Mouse (Mus musculus) forebrain, postnatal 0 days (tissue): ENCODE results near the gene Frzb. TPM values are rescaled to one million over a fixed set of nuclear protein-coding genes. Genes with fewer than 3 reads are reported as not detected.

Experiments used
- ATAC-seq: fragments of 200-750 bp; cut with Nextera tagmentation; 2 replicates; pipeline ENCODE4 v1.8.0; 2017; ENCODE audit warnings: mild to moderate bottlenecking, moderate library complexity
- DNase-seq: peaks from one replicate; pipeline ENCODE4 v3.0.0-alpha.2; 2015
- H3K27ac ChIP-seq: fragments of 300-500 bp; sonication (generic); 2 replicates; pipeline ENCODE4 v1.5.1; 2014; ENCODE audit warnings: low read depth, mild to moderate bottlenecking, antibody characterized with exemption, low read length, moderate library complexity, mixed read lengths
- H3K27me3 ChIP-seq: fragments of 300-500 bp; sonication (generic); 2 replicates; pipeline ENCODE4 v1.6.1; 2014; ENCODE audit warnings: mild to moderate bottlenecking, low read length, mixed read lengths; ENCODE audit not compliant: insufficient read depth
- H3K36me3 ChIP-seq: fragments of 300-500 bp; sonication (generic); 2 replicates; pipeline ENCODE4 v1.6.1; 2014; ENCODE audit warnings: mild to moderate bottlenecking, moderate library complexity; ENCODE audit not compliant: insufficient read depth
- H3K4me1 ChIP-seq: fragments of 300-500 bp; sonication (generic); 2 replicates; pipeline ENCODE4 v1.6.1; 2014; ENCODE audit warnings: antibody characterized with exemption; ENCODE audit not compliant: insufficient read depth
- H3K4me2 ChIP-seq: fragments of 300-500 bp; sonication (generic); 2 replicates; pipeline ENCODE4 v1.6.1; 2014; ENCODE audit warnings: low read depth, mild to moderate bottlenecking, moderate library complexity
- H3K4me3 ChIP-seq: fragments of 300-500 bp; sonication (generic); 2 replicates; pipeline ENCODE4 v1.5.1; 2014; ENCODE audit warnings: low read depth, low read length, mixed read lengths
- H3K9ac ChIP-seq: fragments of 300-500 bp; sonication (generic); 2 replicates; pipeline ENCODE4 v1.6.1; 2014; ENCODE audit warnings: mild to moderate bottlenecking
- H3K9me3 ChIP-seq: fragments of 300-500 bp; sonication (generic); 2 replicates; pipeline ENCODE4 v1.6.1; 2016; ENCODE audit warnings: low read length
- CTCF ChIP-seq: sonication (generic); IDR thresholded peaks from 2 replicates; pipeline ENCODE4 v1.5.1; 2016; ENCODE audit warnings: antibody characterized with exemption, control low read depth, low read depth
- WGBS: fragments of 180-500 bp; shearing (Covaris S2); extraction: QIAGEN DNeasy Blood & Tissue Kit; methylation state at CpG from one replicate; pipeline ENCODE4 v1.1.7; 2014; 5-methylcytosine and 5-hydroxymethylcytosine counted together
- polyA plus RNA-seq: library from polyadenylated mRNA; unstranded; fragments of >200 nt; fragmentation: Nextera tagmentation; extraction: Ambion mirVana; gene quantifications from 2 replicates; pipeline ENCODE4 v1.2.1, GENCODE M21; 2015
- total RNA-seq: library from RNA; depleted of rRNA; stranded (reverse); fragments of >200 nt; gene quantifications from 2 replicates; pipeline ENCODE4 v1.2.3, GENCODE M21; 2014

Frzb gene
- total and polyA plus RNA-seq, 2 experiments from 2014 or later, result 7.0 to 7.8 TPM

GRCm38 (mm10) chr2:80398595-80399099, 48.8 kb downstream of the Frzb start:
- DNase-seq (no peak), ATAC-seq (no peak)
- H3K4me1 ChIP-seq, result no peaks in the 10 kb centered on the region
- no peak overlapping the region for H3K4me2 ChIP-seq
- 8% methylated on average over 3 of the region's 3 CpGs for WGBS
- no peak overlapping the region for H3K9ac ChIP-seq
- H3K27me3 ChIP-seq, result 0 out of 2 replicates have a peak, but pooled peaks cover 3% of the 10 kb centered on the region
- TF ChIP-seq CTCF, result no peak
- no peak overlapping the region for H3K27ac ChIP-seq
- H3K4me3 ChIP-seq, result no peak overlapping the region
- no peaks in the 10 kb centered on the region for H3K9me3 ChIP-seq
- no peaks in the 10 kb centered on the region for H3K36me3 ChIP-seq

GRCm38 (mm10) chr2:80396864-80397263, 50.6 kb downstream of the Frzb start:
- ATAC-seq (no peak), DNase-seq (no peak)
- Histone ChIP-seq H3K27ac (no peak overlapping the region), H3K36me3 (no peaks in the 10 kb centered on the region), H3K9me3 (no peaks in the 10 kb centered on the region), H3K4me1 (no peaks in the 10 kb centered on the region), H3K27me3 (0 out of 2 replicates have a peak, but pooled peaks cover 2% of the 10 kb centered on the region), H3K9ac (no peak overlapping the region), H3K4me2 (no peak overlapping the region), H3K4me3 (no peak overlapping the region)
- no peak for TF ChIP-seq CTCF
- WGBS, result 58% methylated on average over 3 of the region's 3 CpGs

GRCm38 (mm10) chr2:80396057-80396456, 51.4 kb downstream of the Frzb start:
- Histone ChIP-seq H3K9ac (no peak overlapping the region), H3K27ac (no peak overlapping the region), H3K27me3 (no peaks in the 10 kb centered on the region), H3K36me3 (no peaks in the 10 kb centered on the region), H3K4me3 (no peak overlapping the region), H3K4me1 (no peaks in the 10 kb centered on the region), H3K4me2 (no peak overlapping the region), H3K9me3 (no peaks in the 10 kb centered on the region)
- TF ChIP-seq CTCF, result no peak
- 37% methylated on average over 7 of the region's 7 CpGs for WGBS
- DNase-seq (no peak), ATAC-seq (no peak)

GRCm38 (mm10) chr2:80388341-80388740, 59.1 kb downstream of the Frzb start:
- DNase-seq (no peak), ATAC-seq (no peak)
- Histone ChIP-seq H3K9me3 (no peaks in the 10 kb centered on the region), H3K9ac (no peak overlapping the region), H3K4me2 (no peak overlapping the region), H3K36me3 (no peaks in the 10 kb centered on the region), H3K27ac (no peak overlapping the region), H3K27me3 (no peaks in the 10 kb centered on the region), H3K4me3 (no peak overlapping the region), H3K4me1 (no peaks in the 10 kb centered on the region)
- no peak for TF ChIP-seq CTCF
- 84% methylated on average over 3 of the region's 3 CpGs for WGBS

GRCm38 (mm10) chr2:80387668-80388067, 59.8 kb downstream of the Frzb start:
- no peak for TF ChIP-seq CTCF
- Histone ChIP-seq H3K4me1 (no peaks in the 10 kb centered on the region), H3K4me2 (no peak overlapping the region), H3K27ac (no peak overlapping the region), H3K27me3 (no peaks in the 10 kb centered on the region), H3K36me3 (no peaks in the 10 kb centered on the region), H3K9ac (no peak overlapping the region), H3K4me3 (no peak overlapping the region), H3K9me3 (no peaks in the 10 kb centered on the region)
- no peak for ATAC-seq
- 79% methylated on average over 9 of the region's 9 CpGs for WGBS
- no peak for DNase-seq

- WGBS, result 94% methylated on average over 2 of the region's 2 CpGs
- Histone ChIP-seq H3K36me3 (no peaks in the 10 kb centered on the region), H3K9ac (no peak overlapping the region), H3K27me3 (no peaks in the 10 kb centered on the region), H3K4me1 (no peaks in the 10 kb centered on the region), H3K9me3 (no peaks in the 10 kb centered on the region), H3K4me2 (no peak overlapping the region), H3K4me3 (no peak overlapping the region), H3K27ac (no peak overlapping the region)
- TF ChIP-seq CTCF, result no peak
- no peak for ATAC-seq
- no peak for DNase-seq
Measured at GRCm38 (mm10) chr2:80386255-80386654, 61.2 kb downstream of the Frzb start.

- Histone ChIP-seq H3K4me1 (no peaks in the 10 kb centered on the region), H3K9ac (no peak overlapping the region), H3K27me3 (no peaks in the 10 kb centered on the region), H3K9me3 (no peaks in the 10 kb centered on the region), H3K27ac (no peak overlapping the region), H3K36me3 (no peaks in the 10 kb centered on the region), H3K4me3 (no peak overlapping the region), H3K4me2 (no peak overlapping the region)
- no peak for DNase-seq
- no peak for TF ChIP-seq CTCF
- no peak for ATAC-seq
- 89% methylated on average over 4 of the region's 4 CpGs for WGBS
Measured at GRCm38 (mm10) chr2:80384447-80384846, 63.0 kb downstream of the Frzb start.
